Mouse (Mus musculus): ENCODE measurements around the gene Prrg3. TPM values are rescaled to one million over a fixed set of nuclear protein-coding genes. Genes with fewer than 3 reads are reported as not detected.
A peak's percentile ranks its signal among the peaks of the same experiment; 100 is the strongest.

Gene Prrg3
- polyA plus RNA-seq (2012; rRNA removed): 21.4 and 24.7 TPM in 2 replicates
- polyA plus RNA-seq (2014; fragmentation: Nextera tagmentation; extraction: Ambion mirVana): 14.2 and 14.6 TPM in 2 replicates

DNA sequence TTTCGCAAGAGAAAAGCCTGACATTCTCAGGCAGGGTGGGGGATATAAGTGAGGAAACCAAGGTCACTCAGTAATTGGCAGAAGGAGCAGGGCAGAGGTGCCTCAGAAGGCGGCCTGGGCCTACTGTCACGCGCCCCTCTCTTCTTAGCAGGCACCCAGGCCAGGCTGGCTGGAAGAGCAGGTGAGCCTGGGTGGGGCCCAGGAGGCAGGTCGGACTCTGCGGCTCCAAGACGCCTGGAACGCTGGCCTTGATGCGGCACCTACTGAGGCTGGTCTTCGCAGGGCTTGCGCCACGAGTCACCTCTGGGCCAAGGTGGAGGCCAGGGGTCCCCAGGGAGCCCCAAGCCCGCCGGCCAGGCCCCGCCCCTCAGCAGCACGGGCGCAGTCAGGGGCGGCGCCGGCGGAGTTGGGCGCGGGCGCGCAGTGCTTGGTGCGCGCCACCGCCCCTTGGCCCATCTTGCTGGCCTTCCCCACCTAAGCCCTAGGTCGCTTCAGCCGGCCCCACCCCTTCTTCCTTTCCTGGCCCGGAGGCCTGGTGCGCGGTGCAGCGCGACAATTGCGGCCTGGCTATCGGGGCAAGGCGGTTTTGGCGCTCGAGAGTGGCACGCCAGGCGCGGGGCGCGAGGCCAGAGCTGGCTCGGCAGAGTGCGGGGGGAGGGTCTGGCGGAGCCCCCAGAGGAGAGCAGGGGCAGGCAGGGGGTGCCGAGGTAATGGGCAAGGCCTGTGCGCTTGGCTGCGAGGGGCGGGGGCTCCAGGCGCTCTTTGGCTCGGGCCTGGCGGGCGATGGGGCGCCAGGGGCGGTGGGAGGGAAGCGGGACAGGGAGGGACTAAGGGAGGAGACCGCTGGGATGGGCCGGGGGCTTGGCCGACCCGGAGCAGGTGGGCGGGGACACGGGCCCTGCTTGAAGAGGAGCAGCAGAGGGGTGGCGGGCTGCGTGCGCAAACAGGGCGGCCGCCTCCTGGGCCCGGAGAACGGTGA is at the start of gene Prrg3:
TSS of gene Prrg3 (plus strand) at position 552 of the 979 bp plus-strand sequence.
- no peaks in the 10 kb centered on the region for H3K9me3 ChIP-seq (ENCODE audit: control insufficient read depth, low read length)
- ATAC-seq (ENCODE audit: low FRiP score, low read depth) (peak; percentile 92), DNase-seq (ENCODE audit: low spot score) (peak; percentile 68)
- no peaks in the 10 kb centered on the region for H3K4me1 ChIP-seq (ENCODE audit: control insufficient read depth, insufficient read depth, low read length)
- no peaks in the 10 kb centered on the region for H3K36me3 ChIP-seq (ENCODE audit: control insufficient read depth, insufficient read depth, low read length)
- no peak for TF ChIP-seq POLR2A (IDR thresholded peaks at IDR 0.05; ENCODE audit: borderline replicate concordance, extremely low read depth, insufficient read depth, insufficient read length)
- no peak within 1 kb of the TSS for H3K27ac ChIP-seq (replicated peaks; ENCODE audit: low read depth, low read length)
- WGBS: 28% methylated on average over 46 of the region's 72 CpGs
- H3K4me2 ChIP-seq (replicated peaks; ENCODE audit: low read depth, low read length, severe bottlenecking): peak within 1 kb of the TSS; percentile 50
- H3K9ac ChIP-seq (ENCODE audit: low read depth, low read length, severe bottlenecking): peak within 1 kb of the TSS; percentile 70
- no peaks in the 10 kb centered on the region for H3K27me3 ChIP-seq (ENCODE audit: control insufficient read depth, insufficient read depth, low read length)
- peak within 1 kb of the TSS; percentile 48 for H3K4me3 ChIP-seq (replicated peaks; ENCODE audit: low read length)

DNA sequence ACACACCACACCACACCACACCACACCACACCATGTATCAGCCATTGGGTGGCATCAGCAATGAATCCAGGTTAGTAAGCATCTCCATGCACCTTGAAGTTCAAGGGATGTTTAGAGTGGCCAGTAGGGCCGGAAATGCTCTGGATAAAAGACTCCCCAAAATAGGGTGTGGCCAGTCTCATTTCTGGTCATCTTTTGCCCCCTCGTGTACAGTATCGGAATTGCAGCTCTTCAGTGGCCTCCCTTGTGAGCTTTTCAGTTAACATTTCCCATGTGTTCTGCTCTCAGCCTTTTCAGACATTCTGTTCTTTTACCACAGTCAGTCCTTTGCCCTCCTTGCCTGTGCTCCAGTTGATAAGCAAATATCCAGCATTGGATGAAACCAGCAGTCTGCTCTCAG is 15.8 kb upstream of the Prrg3 start:
- peak; percentile 4 for DNase-seq (ENCODE audit: low spot score)

DNA sequence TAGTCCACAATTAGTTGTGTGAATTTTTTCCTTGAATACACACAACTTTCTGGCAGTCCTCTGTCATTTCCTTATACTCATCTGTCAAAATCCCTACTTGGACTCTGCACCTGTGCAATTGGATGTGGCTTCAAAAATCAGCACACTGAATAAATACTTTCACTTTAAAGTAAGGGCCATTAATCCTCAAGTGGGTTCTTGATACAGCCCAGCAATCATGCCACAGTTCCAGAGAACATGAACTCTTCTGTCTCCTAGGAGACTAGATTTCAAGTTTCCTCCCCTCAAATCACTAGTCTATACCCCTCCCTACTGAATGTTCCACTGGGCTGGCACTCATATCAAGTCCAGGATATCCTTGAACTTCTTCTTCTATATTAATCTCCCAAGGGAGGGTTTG is 4.1 kb upstream of the Prrg3 start:
- no peak overlapping the region for H3K4me2 ChIP-seq (replicated peaks; ENCODE audit: low read depth, low read length, severe bottlenecking)
- TF ChIP-seq POLR2A (IDR thresholded peaks at IDR 0.05; ENCODE audit: borderline replicate concordance, extremely low read depth, insufficient read depth, insufficient read length): no peak
- no peaks in the 10 kb centered on the region for H3K27me3 ChIP-seq (ENCODE audit: control insufficient read depth, insufficient read depth, low read length)
- no peak overlapping the region for H3K27ac ChIP-seq (replicated peaks; ENCODE audit: low read depth, low read length)
- H3K9ac ChIP-seq (ENCODE audit: low read depth, low read length, severe bottlenecking): no peak overlapping the region
- H3K9me3 ChIP-seq (ENCODE audit: control insufficient read depth, low read length): no peaks in the 10 kb centered on the region
- ATAC-seq (ENCODE audit: low FRiP score, low read depth) (no peak), DNase-seq (ENCODE audit: low spot score) (no peak)
- no peaks in the 10 kb centered on the region for H3K4me1 ChIP-seq (ENCODE audit: control insufficient read depth, insufficient read depth, low read length)
- no peak overlapping the region for H3K4me3 ChIP-seq (replicated peaks; ENCODE audit: low read length)
- H3K36me3 ChIP-seq (ENCODE audit: control insufficient read depth, insufficient read depth, low read length): no peaks in the 10 kb centered on the region

More for the DNA sequence above, 15.8 kb upstream of the Prrg3 start:
- H3K4me2 ChIP-seq (replicated peaks; ENCODE audit: low read depth, low read length, severe bottlenecking): no peak overlapping the region
- H3K27ac ChIP-seq (replicated peaks; ENCODE audit: low read depth, low read length): no peak overlapping the region
- H3K9me3 ChIP-seq (ENCODE audit: control insufficient read depth, low read length): no peaks in the 10 kb centered on the region
- no peaks in the 10 kb centered on the region for H3K36me3 ChIP-seq (ENCODE audit: control insufficient read depth, insufficient read depth, low read length)
- H3K4me1 ChIP-seq (ENCODE audit: control insufficient read depth, insufficient read depth, low read length): no peaks in the 10 kb centered on the region
- no peaks in the 10 kb centered on the region for H3K27me3 ChIP-seq (ENCODE audit: control insufficient read depth, insufficient read depth, low read length)
- TF ChIP-seq POLR2A (IDR thresholded peaks at IDR 0.05; ENCODE audit: borderline replicate concordance, extremely low read depth, insufficient read depth, insufficient read length): no peak
- 27% methylated on average over 3 of the region's 3 CpGs for WGBS
- no peak overlapping the region for H3K4me3 ChIP-seq (replicated peaks; ENCODE audit: low read length)
- no peak overlapping the region for H3K9ac ChIP-seq (ENCODE audit: low read depth, low read length, severe bottlenecking)
- ATAC-seq (ENCODE audit: low FRiP score, low read depth): no peak

DNA sequence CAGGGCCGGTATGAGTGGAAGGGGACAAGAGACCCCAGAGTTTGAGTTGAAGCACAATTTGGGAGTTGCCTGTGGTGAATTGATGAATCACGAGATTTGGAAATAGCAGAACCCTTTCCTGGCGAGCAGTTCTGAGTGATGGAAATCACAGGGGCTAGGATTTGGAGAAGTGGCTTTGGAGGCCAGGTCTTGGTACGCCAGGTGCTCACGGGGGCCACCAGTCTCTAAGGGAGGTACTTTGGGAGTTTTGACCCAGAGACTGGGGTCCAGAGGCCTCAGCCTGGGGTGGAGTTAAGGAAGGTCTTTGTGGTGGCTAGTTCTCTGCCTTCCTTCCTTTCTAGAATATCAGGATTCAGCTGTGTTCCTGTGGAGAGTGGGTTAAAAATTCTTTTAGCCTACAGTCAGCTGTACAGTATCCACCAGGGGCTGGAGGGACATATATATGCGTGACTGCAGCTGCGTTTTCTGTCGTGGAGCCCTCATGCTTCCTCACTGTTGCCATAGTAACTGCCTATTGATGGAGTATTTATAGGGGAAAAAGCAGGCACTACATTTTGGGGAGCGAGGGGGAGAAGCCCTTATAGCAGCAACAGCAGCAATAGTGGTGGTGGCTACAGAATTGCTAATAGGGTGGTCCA is 970 bp downstream of the Prrg3 start:
- Histone ChIP-seq H3K27me3 (ENCODE audit: control insufficient read depth, insufficient read depth, low read length) (no peaks in the 10 kb centered on the region), H3K9ac (ENCODE audit: low read depth, low read length, severe bottlenecking) (peak overlapping the region; percentile 70), H3K4me2 (replicated peaks; ENCODE audit: low read depth, low read length, severe bottlenecking) (peak overlapping the region; percentile 50), H3K9me3 (ENCODE audit: control insufficient read depth, low read length) (no peaks in the 10 kb centered on the region), H3K4me1 (ENCODE audit: control insufficient read depth, insufficient read depth, low read length) (no peaks in the 10 kb centered on the region), H3K27ac (replicated peaks; ENCODE audit: low read depth, low read length) (no peak overlapping the region), H3K4me3 (replicated peaks; ENCODE audit: low read length) (peak overlapping the region; percentile 48), H3K36me3 (ENCODE audit: control insufficient read depth, insufficient read depth, low read length) (no peaks in the 10 kb centered on the region)
- WGBS: 36% methylated on average over 9 of the region's 9 CpGs
- TF ChIP-seq POLR2A (IDR thresholded peaks at IDR 0.05; ENCODE audit: borderline replicate concordance, extremely low read depth, insufficient read depth, insufficient read length): no peak
- ATAC-seq (ENCODE audit: low FRiP score, low read depth) (peak; percentile 17), DNase-seq (ENCODE audit: low spot score) (peak; percentile 5)

DNA sequence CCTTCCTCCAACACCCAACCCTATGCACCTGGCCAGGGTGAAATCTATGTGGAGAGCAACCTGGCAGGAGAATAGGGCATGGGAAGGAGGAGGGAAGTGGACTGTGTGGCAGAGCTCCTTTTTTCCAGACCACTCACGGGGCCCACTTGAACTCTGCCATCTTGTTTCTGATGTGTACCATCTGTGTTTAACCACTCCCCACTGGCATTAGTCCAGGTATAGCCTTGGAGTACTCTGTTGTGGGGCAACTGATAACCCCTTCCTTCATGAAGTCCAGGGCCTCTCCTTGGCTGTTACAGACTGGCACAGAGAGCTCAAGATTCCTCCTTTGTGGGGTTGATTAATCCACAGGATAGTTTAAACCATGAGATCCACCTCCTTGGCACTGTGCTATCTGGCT is 5.8 kb downstream of the Prrg3 start:
- Histone ChIP-seq H3K27ac (replicated peaks; ENCODE audit: low read depth, low read length) (no peak overlapping the region), H3K9ac (ENCODE audit: low read depth, low read length, severe bottlenecking) (no peak overlapping the region), H3K4me1 (ENCODE audit: control insufficient read depth, insufficient read depth, low read length) (no peaks in the 10 kb centered on the region), H3K36me3 (ENCODE audit: control insufficient read depth, insufficient read depth, low read length) (no peaks in the 10 kb centered on the region), H3K9me3 (ENCODE audit: control insufficient read depth, low read length) (no peaks in the 10 kb centered on the region), H3K4me3 (replicated peaks; ENCODE audit: low read length) (no peak overlapping the region), H3K4me2 (replicated peaks; ENCODE audit: low read depth, low read length, severe bottlenecking) (no peak overlapping the region), H3K27me3 (ENCODE audit: control insufficient read depth, insufficient read depth, low read length) (no peaks in the 10 kb centered on the region)
- DNase-seq (ENCODE audit: low spot score): no peak
- TF ChIP-seq POLR2A (IDR thresholded peaks at IDR 0.05; ENCODE audit: borderline replicate concordance, extremely low read depth, insufficient read depth, insufficient read length): no peak
- 75% methylated on average over 1 of the region's 1 CpGs for WGBS
- no peak for ATAC-seq (ENCODE audit: low FRiP score, low read depth)
